Mouse (Mus musculus) CH12.LX (cell line): Measurements from ENCODE around the gene Ackr1. TPM values are rescaled to one million over a fixed set of nuclear protein-coding genes. Genes with fewer than 3 reads are reported as not detected.

Experiments used
- DNase-seq: peaks from one replicate; pipeline ENCODE4 v3.0.0-alpha.2; 2013; ENCODE audit errors: extremely low read depth
- H3K27ac ChIP-seq: 2 replicates; pipeline ENCODE4 v1.5.1; 2012; ENCODE audit warnings: low read depth, mild to moderate bottlenecking, control low read depth, moderate library complexity; ENCODE audit not compliant: insufficient read depth
- H3K27me3 ChIP-seq: replicated peaks from 2 replicates; pipeline ENCODE3; 2012; ENCODE audit warnings: inconsistent platforms
- H3K36me3 ChIP-seq, 2 experiments: replicated peaks in 1 of 2; 2 replicates each; pipeline versions ENCODE3 to v1.6.1; 2012; ENCODE audit warnings: inconsistent platforms in 1 of 2, low read length in 1 of 2, mild to moderate bottlenecking in 1 of 2, mixed read lengths in 1 of 2, moderate library complexity in 1 of 2; ENCODE audit not compliant: control insufficient read depth in 1 of 2, insufficient read depth in 1 of 2
- H3K4me1 ChIP-seq, 2 experiments: 2 replicates each; pipeline ENCODE4 v1.6.1; 2012; ENCODE audit warnings: inconsistent platforms in 1 of 2, moderate library complexity in 1 of 2; ENCODE audit not compliant: insufficient read depth in 2 of 2, control insufficient read depth in 1 of 2
- H3K4me2 ChIP-seq: 2 replicates; pipeline ENCODE4 v1.6.1; 2012; ENCODE audit warnings: low read depth, mild to moderate bottlenecking, control low read depth; ENCODE audit not compliant: poor library complexity, insufficient read depth, severe bottlenecking
- H3K4me3 ChIP-seq, 3 experiments: fragments of 150-350 bp in 1 of 3; sonication (generic) in 1 of 3; replicated peaks in 1 of 3; 2 replicates each; pipeline versions ENCODE3 to v1.5.1; 2011 to 2012; ENCODE audit warnings: low read depth in 2 of 3, low read length in 2 of 3, mild to moderate bottlenecking in 2 of 3, moderate library complexity in 2 of 3, control low read depth in 1 of 3, improper control_type of control experiment in 1 of 3, inconsistent platforms in 1 of 3, mixed read lengths in 1 of 3; ENCODE audit not compliant: poor library complexity in 1 of 3
- H3K79me2 ChIP-seq: replicated peaks from 2 replicates; pipeline ENCODE4 v1.6.1; 2012; ENCODE audit warnings: mild to moderate bottlenecking, moderate library complexity; ENCODE audit not compliant: control insufficient read depth, poor library complexity, insufficient read depth, severe bottlenecking; ENCODE audit errors: extremely low read depth
- H3K9ac ChIP-seq: 2 replicates; pipeline ENCODE4 v1.6.1; 2012; ENCODE audit warnings: low read depth, mild to moderate bottlenecking, control low read depth, moderate library complexity; ENCODE audit not compliant: insufficient read depth
- H3K9me3 ChIP-seq: replicated peaks from 2 replicates; pipeline ENCODE3; 2012; ENCODE audit warnings: low read length, inconsistent platforms, mixed read lengths
- CHD2 ChIP-seq: IDR thresholded peaks from 2 replicates; pipeline ENCODE4 v1.6.1; 2011; ENCODE audit warnings: low read length, improper control_type of control experiment
- E2F4 ChIP-seq: IDR thresholded peaks from 2 replicates; pipeline ENCODE4 v1.6.1; 2011; ENCODE audit warnings: low read depth, low read length, improper control_type of control experiment; ENCODE audit not compliant: insufficient replicate concordance
- ELF1 ChIP-seq: IDR thresholded peaks from 2 replicates; pipeline ENCODE4 v1.6.1; 2014; ENCODE audit warnings: low read depth, mild to moderate bottlenecking, inconsistent platforms, low read length, improper control_type of control experiment
- GABPA ChIP-seq: IDR thresholded peaks from 2 replicates; pipeline ENCODE4 v1.6.1; 2012; ENCODE audit warnings: low read depth, low read length, improper control_type of control experiment, inconsistent platforms; ENCODE audit not compliant: insufficient replicate concordance
- IRF4 ChIP-seq: IDR thresholded peaks from 2 replicates; pipeline ENCODE4 v1.6.1; 2014; ENCODE audit warnings: low read depth, mild to moderate bottlenecking, inconsistent platforms, low read length, improper control_type of control experiment
- JUND ChIP-seq: conservative IDR thresholded peaks from 2 replicates; pipeline ENCODE4 v1.6.1; 2011; ENCODE audit warnings: low read depth, low read length, improper control_type of control experiment
- MAZ ChIP-seq: IDR thresholded peaks from 2 replicates; pipeline ENCODE4 v1.6.1; 2012; ENCODE audit warnings: low read depth, mild to moderate bottlenecking, inconsistent platforms, low read length, improper control_type of control experiment, moderate library complexity
- MEF2A ChIP-seq: IDR thresholded peaks from 2 replicates; pipeline ENCODE4 v1.6.1; 2014; ENCODE audit warnings: low read depth, mild to moderate bottlenecking, inconsistent platforms, low read length, improper control_type of control experiment, borderline replicate concordance
- NELFE ChIP-seq: IDR thresholded peaks from 2 replicates; pipeline ENCODE4 v1.6.1; 2011; ENCODE audit warnings: low read depth, low read length, improper control_type of control experiment
- PAX5 ChIP-seq: IDR thresholded peaks from 2 replicates; pipeline ENCODE4 v1.6.1; 2012; ENCODE audit warnings: low read length, inconsistent platforms, mixed read lengths
- POLR2A ChIP-seq: IDR thresholded peaks from 2 replicates; pipeline ENCODE4 v1.6.1; 2011; ENCODE audit warnings: low read depth, mild to moderate bottlenecking, improper control_type of control experiment, low read length
- POLR2AphosphoS2 ChIP-seq: IDR thresholded peaks from 2 replicates; pipeline ENCODE4 v1.6.1; 2011; ENCODE audit warnings: low read depth, low read length, improper control_type of control experiment
- RAD21 ChIP-seq: IDR thresholded peaks from 2 replicates; pipeline ENCODE4 v1.6.1; 2011; ENCODE audit warnings: low read depth, mild to moderate bottlenecking, low read length, improper control_type of control experiment, moderate library complexity
- UBTF ChIP-seq: IDR thresholded peaks from 2 replicates; pipeline ENCODE4 v1.6.1; 2012; ENCODE audit warnings: low read depth, mild to moderate bottlenecking, inconsistent platforms, low read length, improper control_type of control experiment, moderate library complexity
- USF1 ChIP-seq: IDR thresholded peaks from 2 replicates; pipeline ENCODE4 v1.6.1; 2014; ENCODE audit warnings: low read depth, mild to moderate bottlenecking, inconsistent platforms, low read length, improper control_type of control experiment
- ZC3H11A ChIP-seq: IDR thresholded peaks from 2 replicates; pipeline ENCODE4 v1.6.1; 2012; ENCODE audit warnings: low read depth, mild to moderate bottlenecking, inconsistent platforms, low read length, improper control_type of control experiment
- ZKSCAN1 ChIP-seq: IDR thresholded peaks from 2 replicates; pipeline ENCODE4 v1.6.1; 2012; ENCODE audit warnings: low read depth, inconsistent platforms, low read length, improper control_type of control experiment, borderline replicate concordance
- ZMIZ1 ChIP-seq: IDR thresholded peaks from 2 replicates; pipeline ENCODE4 v1.6.1; 2012; ENCODE audit warnings: low read depth, mild to moderate bottlenecking, inconsistent platforms, low read length, improper control_type of control experiment
- dilution Hi-C: fragments of 300-500 bp; cut with MboI; formaldehyde crosslinking; loops from 2 replicates; pipeline ENCODE4 v1.14.3; 2020; ENCODE audit warnings: low sequenced_read_pairs; ENCODE audit not compliant: extremely low pct_unique_long_range_greater_than_20kb, extremely low pct_ligation_motif_present
- in situ Hi-C: fragments of 300-500 bp; cut with MboI; formaldehyde crosslinking; loops from 3 replicates; pipeline ENCODE4 v1.14.3; 2019; ENCODE audit warnings: low sequenced_read_pairs, low pct_ligation_motif_present, low pct_unique_long_range_greater_than_20kb, mixed read lengths
- polyA plus RNA-seq: library from polyadenylated mRNA; unstranded; fragments of >175 nt; gene quantifications from 2 replicates; pipeline ENCODE4 v1.2.1, GENCODE M21; 2012; ENCODE audit warnings: low read depth; ENCODE audit not compliant: insufficient read length
- total RNA-seq, 2 experiments: library from RNA; depleted of rRNA; stranded (reverse); fragments of 300-350 nt in 1 of 2; fragments of >200 nt in 1 of 2; gene quantifications; 2 replicates each; pipeline ENCODE4 v1.2.3; 2012 to 2014

Gene Ackr1
- total and polyA plus RNA-seq, 3 experiments, result not detected

DNA sequence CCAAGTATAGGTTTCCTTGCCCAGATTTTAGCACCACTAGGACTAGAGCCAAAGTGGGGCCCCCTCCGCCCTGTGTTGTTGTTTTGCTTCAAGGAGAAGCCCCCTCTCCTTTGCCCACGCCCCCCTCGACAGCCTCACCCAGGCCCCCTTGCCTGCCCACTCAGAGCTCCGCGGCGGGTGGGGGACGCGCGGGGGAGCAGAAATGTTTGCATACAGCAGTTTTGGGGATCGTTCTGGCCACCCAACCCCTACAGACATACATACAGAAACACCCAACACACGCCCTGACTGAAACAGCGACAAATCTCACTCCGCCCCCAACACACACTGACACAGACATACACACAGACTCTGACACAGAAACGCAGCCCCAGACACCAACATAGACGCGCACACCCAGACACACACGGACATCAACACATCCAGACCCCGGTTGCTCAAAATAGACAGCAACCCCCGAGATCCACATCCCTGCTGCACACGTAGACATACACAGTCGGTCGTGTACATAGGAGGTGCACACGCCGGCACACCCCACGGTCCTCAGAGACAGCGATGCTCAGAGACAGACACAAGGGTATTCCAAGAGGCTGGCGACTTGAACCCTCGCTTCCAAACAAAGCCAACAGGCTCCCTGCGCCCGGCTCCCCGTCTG, 33.3 kb upstream of the Ackr1 start:
- H3K27ac ChIP-seq, result no peak overlapping the region
- in situ Hi-C loops, result no loop called here
- peaks cover 4 to 17% of the 10 kb centered on the region in 2 experiments for H3K4me1 ChIP-seq
- DNase-seq, result no peak
- H3K36me3 ChIP-seq, result no peaks in the 10 kb centered on the region
- H3K4me3 ChIP-seq, result no peak overlapping the region
- no peaks in the 10 kb centered on the region for H3K9me3 ChIP-seq
- H3K79me2 ChIP-seq, result no peaks in the 10 kb centered on the region
- H3K9ac ChIP-seq, result no peak overlapping the region
- dilution Hi-C loops, result no loop called here
- H3K4me2 ChIP-seq, result no peak overlapping the region
- H3K27me3 ChIP-seq, result peaks cover 44% of the 10 kb centered on the region
- TF ChIP-seq USF1, result no peak
- TF ChIP-seq UBTF, result no peak
- TF ChIP-seq ZC3H11A, result no peak
- TF ChIP-seq, all 38 proteins: peak for 0

DNA sequence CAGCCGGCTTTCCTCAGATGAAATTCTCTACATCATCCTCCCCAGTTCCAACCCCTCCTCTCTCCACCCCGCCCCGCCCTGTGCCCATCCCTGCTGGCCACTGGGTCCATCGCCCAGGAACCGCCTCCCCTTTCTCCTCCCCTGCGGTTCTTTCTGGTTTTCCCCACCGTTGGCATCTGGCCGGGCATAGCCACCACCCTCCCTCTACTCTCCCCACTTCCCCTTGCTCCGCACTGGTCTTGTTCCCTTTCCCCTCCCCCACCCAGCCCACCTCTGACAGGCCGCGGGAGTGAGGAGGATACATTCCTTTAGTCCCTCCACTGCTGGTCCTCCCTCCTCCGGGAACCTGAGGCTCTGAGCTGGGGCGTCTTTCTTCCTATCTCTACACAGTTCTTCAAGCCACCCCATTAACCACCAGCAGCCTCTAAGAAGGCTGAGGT, 32.4 kb upstream of the Ackr1 start:
- Histone ChIP-seq H3K36me3 (no peaks in the 10 kb centered on the region), H3K9ac (no peak overlapping the region), H3K9me3 (no peaks in the 10 kb centered on the region), H3K27me3 (peaks cover 46% of the 10 kb centered on the region), H3K27ac (no peak overlapping the region), H3K4me1 (peaks cover 4 to 17% of the 10 kb centered on the region in 2 experiments), H3K4me3 (no peak overlapping the region), H3K79me2 (no peaks in the 10 kb centered on the region), H3K4me2 (no peak overlapping the region; the same call in 1 of the 2 replicates)
- TF ChIP-seq PAX5, result no peak
- TF ChIP-seq E2F4, result no peak
- no peak for TF ChIP-seq JUND
- no peak for TF ChIP-seq ZC3H11A
- TF ChIP-seq MAZ, result no peak
- no peak for TF ChIP-seq POLR2AphosphoS2
- TF ChIP-seq ZMIZ1, result no peak
- TF ChIP-seq MEF2A, result no peak
- TF ChIP-seq IRF4, result no peak
- TF ChIP-seq POLR2A, result no peak
- no peak for TF ChIP-seq ZKSCAN1
- no peak for TF ChIP-seq NELFE
- no peak for TF ChIP-seq RAD21
- TF ChIP-seq GABPA, result no peak
- no peak for TF ChIP-seq CHD2
- TF ChIP-seq ELF1, result no peak
- dilution Hi-C loops (no loop called here), in situ Hi-C loops (no loop called here)
- no peak for DNase-seq
